ENCODE assay signal across 13 mouse cellular contexts in the genomic region with DNA sequence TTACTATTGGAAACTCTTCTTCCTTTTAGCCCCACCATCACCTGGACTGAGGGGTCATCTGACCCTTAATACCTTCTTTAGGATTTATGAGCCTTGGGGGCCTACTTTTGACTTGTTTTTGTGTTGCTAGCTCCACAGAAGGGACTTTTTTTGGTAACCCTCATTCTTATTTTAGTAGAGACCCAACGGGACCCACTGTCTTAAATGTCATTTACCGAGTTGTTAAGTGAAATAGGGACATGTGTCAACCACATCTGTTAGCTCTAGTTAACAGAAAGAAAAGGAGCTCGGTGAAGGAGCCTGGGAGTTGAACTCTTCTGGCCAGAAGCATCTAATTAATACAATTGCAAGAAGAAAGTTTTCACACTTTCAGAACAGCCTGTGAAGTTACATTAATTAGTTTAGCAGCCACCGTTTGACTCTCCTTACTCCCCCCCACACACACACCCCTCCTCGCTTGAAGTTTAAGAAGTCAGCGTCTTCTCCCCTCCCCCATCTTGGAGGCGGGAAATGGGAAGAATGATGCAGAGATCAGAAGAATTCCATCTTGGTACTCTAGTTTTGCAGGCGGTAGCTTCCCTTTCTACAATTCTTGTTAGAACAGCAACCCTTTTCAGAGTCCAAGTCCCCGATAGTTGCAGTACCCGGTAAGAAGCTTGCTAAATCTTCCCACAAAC. TPM values are rescaled to one million over a fixed set of nuclear protein-coding genes. Genes with fewer than 3 reads are reported as not detected.
DNase-seq lines count a peak whose midpoint lies in the region; ATAC-seq lines count a peak whose summit lies in the region.
"Had no signal": no experiment of that assay in that cellular context is flagged by ENCODE, and none has a peak within 500 bp of the region (broad histone marks: within the 10 kb centered on the region; RNA-seq: fewer than 3 reads in every experiment).

No protein-coding gene starts in this region.

- H3K9ac ChIP-seq in embryonic facial prominence, embryonic 14.5 days (ENCODE audit: low read depth, low read length), result no peak overlapping the region
- peak overlapping the region; percentile 72 for H3K9ac ChIP-seq in hindbrain, embryonic 14.5 days
- peak overlapping the region; percentile 93 for H3K9ac ChIP-seq in neural tube, embryonic 12.5 days
- H3K9ac ChIP-seq: embryonic facial prominence, embryonic 15.5 days; lung, embryonic 14.5 days had no signal

- H3K27ac ChIP-seq in embryonic facial prominence, embryonic 14.5 days (replicated peaks; ENCODE audit: low read depth, low read length), result no peak overlapping the region
- peak overlapping the region; percentile 93 for H3K27ac ChIP-seq in hindbrain, embryonic 14.5 days
- peak overlapping the region; percentile 60 for H3K27ac ChIP-seq in neural tube, embryonic 12.5 days
- H3K27ac ChIP-seq: embryonic facial prominence, embryonic 15.5 days; kidney, postnatal 0 days had no signal

- peaks cover 100% of the 10 kb centered on the region for H3K27me3 ChIP-seq in embryonic facial prominence, embryonic 14.5 days (replicated peaks; ENCODE audit: control insufficient read depth, insufficient read depth, low read length)
- peaks cover 85% of the 10 kb centered on the region for H3K27me3 ChIP-seq in hindbrain, embryonic 14.5 days (ENCODE audit: control insufficient read depth, insufficient read depth, low read length)
- H3K27me3 ChIP-seq in neural tube, embryonic 12.5 days (replicated peaks), result peaks cover 74% of the 10 kb centered on the region

- H3K36me3 ChIP-seq in embryonic facial prominence, embryonic 14.5 days (ENCODE audit: control insufficient read depth, insufficient read depth, low read length), result no peaks in the 10 kb centered on the region
- no peaks in the 10 kb centered on the region for H3K36me3 ChIP-seq in hindbrain, embryonic 14.5 days (replicated peaks; ENCODE audit: control insufficient read depth, insufficient read depth)
- no peaks in the 10 kb centered on the region for H3K36me3 ChIP-seq in neural tube, embryonic 12.5 days
- H3K36me3 ChIP-seq: embryonic facial prominence, embryonic 15.5 days had no signal

- no peaks in the 10 kb centered on the region for H3K9me3 ChIP-seq in embryonic facial prominence, embryonic 14.5 days (ENCODE audit: control insufficient read depth, low read length)
- H3K9me3 ChIP-seq in hindbrain, embryonic 14.5 days (ENCODE audit: control insufficient read depth, low read length), result no peaks in the 10 kb centered on the region
- no peaks in the 10 kb centered on the region for H3K9me3 ChIP-seq in neural tube, embryonic 12.5 days
- H3K9me3 ChIP-seq: embryonic facial prominence, embryonic 15.5 days had no signal

- no peak for ATAC-seq in embryonic facial prominence, embryonic 14.5 days (ENCODE audit: low read depth)
- ATAC-seq in hindbrain, embryonic 14.5 days (ENCODE audit: low FRiP score), result no peak
- ATAC-seq in neural tube, embryonic 12.5 days (ENCODE audit: low FRiP score, low read depth), result no peak
- no peak for ATAC-seq in megakaryocyte, adult 5-6 weeks (ENCODE audit: poor library complexity, severe bottlenecking)
- ATAC-seq: Patski had no signal

- H3K4me3 ChIP-seq in embryonic facial prominence, embryonic 14.5 days (ENCODE audit: low read depth, low read length), result peak overlapping the region; percentile 50; the same call in 1 of the 2 replicates
- peak overlapping the region; percentile 41 for H3K4me3 ChIP-seq in hindbrain, embryonic 14.5 days (replicated peaks; ENCODE audit: low read length)
- H3K4me3 ChIP-seq in neural tube, embryonic 12.5 days, result peak overlapping the region; percentile 59

- peaks cover 7% of the 10 kb centered on the region; the same call in 1 of the 2 replicates for H3K4me1 ChIP-seq in embryonic facial prominence, embryonic 14.5 days (ENCODE audit: control insufficient read depth, insufficient read depth, low read length)
- peaks cover 6% of the 10 kb centered on the region; the same call in 1 of the 2 replicates for H3K4me1 ChIP-seq in hindbrain, embryonic 14.5 days (replicated peaks; ENCODE audit: control insufficient read depth, insufficient read depth, low read length)
- peaks cover 16% of the 10 kb centered on the region for H3K4me1 ChIP-seq in neural tube, embryonic 12.5 days

- WGBS in embryonic facial prominence, embryonic 14.5 days, result under 1% methylated on average over 10 of the region's 10 CpGs
- WGBS in hindbrain, embryonic 14.5 days, result 1% methylated on average over 10 of the region's 10 CpGs
- 1% methylated on average over 10 of the region's 10 CpGs for WGBS in neural tube, embryonic 12.5 days

- peak; percentile 21 for DNase-seq in heart, adult 11 months
- no peak for DNase-seq in heart, adult 18-20 months
- DNase-seq in embryonic facial prominence, embryonic 14.5 days (ENCODE audit: low spot score), result no peak
- no peak for DNase-seq in hindbrain, embryonic 14.5 days (ENCODE audit: low spot score)
- no peak for DNase-seq in kidney, postnatal 14 days
- no peak for DNase-seq in heart, adult 8-10 months (ENCODE audit: low spot score)
- DNase-seq: lung, embryonic 14.5 days had no signal

- H3K4me2 ChIP-seq in embryonic facial prominence, embryonic 14.5 days (ENCODE audit: low read depth, low read length), result peak overlapping the region; percentile 89; the same call in 1 of the 2 replicates
- peak overlapping the region; percentile 76 for H3K4me2 ChIP-seq in hindbrain, embryonic 14.5 days (replicated peaks)
- peak overlapping the region; percentile 81 for H3K4me2 ChIP-seq in neural tube, embryonic 12.5 days (replicated peaks)
- H3K4me2 ChIP-seq: embryonic facial prominence, embryonic 15.5 days; lung, embryonic 14.5 days had no signal

RNA-seq across cellular contexts. Expression of a gene that starts 14.3 kb away (rescaled TPM):
- not detected for total RNA-seq in heart, adult 18-20 months (2021)
- 2.7 and 2.8 TPM in 2 replicates for polyA plus RNA-seq in embryonic facial prominence, embryonic 14.5 days (2014; fragmentation: Nextera tagmentation; extraction: Ambion mirVana)
- polyA plus RNA-seq in hindbrain, embryonic 14.5 days (2014; fragmentation: Nextera tagmentation; extraction: Ambion mirVana), result 21.4 and 25.1 TPM in 2 replicates
- polyA plus RNA-seq in neural tube, embryonic 12.5 days (2016; fragmentation: Nextera tagmentation; extraction: Ambion mirVana), result 19.0 and 19.9 TPM in 2 replicates
- not detected in 2 replicates for total RNA-seq in megakaryocyte, adult 5-6 weeks (2015)
- not detected in 2 replicates for total RNA-seq in megakaryocyte, adult 5-6 weeks (2017)
- under 1 TPM in 1 of 4 experiments, not detected in 3; 0.06 TPM for total RNA-seq in heart, adult 8-10 months (2022)
- total RNA-seq: hematopoietic stem cell, adult 5-6 weeks had no signal
- polyA plus RNA-seq: kidney, postnatal 0 days; lung, embryonic 14.5 days; Patski had no signal

RNA-seq across cellular contexts. Expression of a gene that starts 17.7 kb away (rescaled TPM):
- not detected for total RNA-seq in heart, adult 18-20 months (2021)
- polyA plus RNA-seq in embryonic facial prominence, embryonic 14.5 days (2014; fragmentation: Nextera tagmentation; extraction: Ambion mirVana), result 7.6 and 9.7 TPM in 2 replicates
- 47.8 and 54.9 TPM in 2 replicates for polyA plus RNA-seq in hindbrain, embryonic 14.5 days (2014; fragmentation: Nextera tagmentation; extraction: Ambion mirVana)
- 62.8 and 66.6 TPM in 2 replicates for polyA plus RNA-seq in neural tube, embryonic 12.5 days (2016; fragmentation: Nextera tagmentation; extraction: Ambion mirVana)
- total RNA-seq in megakaryocyte, adult 5-6 weeks (2015), result not detected in 2 replicates
- total RNA-seq in megakaryocyte, adult 5-6 weeks (2017), result not detected in 2 replicates
- not detected for total RNA-seq in heart, adult 8-10 months (2022)
- total RNA-seq: hematopoietic stem cell, adult 5-6 weeks had no signal
- polyA plus RNA-seq: kidney, postnatal 0 days; lung, embryonic 14.5 days; Patski had no signal
